Mouse (Mus musculus): ENCODE measurements around the gene Phrf1. TPM values are rescaled to one million over a fixed set of nuclear protein-coding genes. Genes with fewer than 3 reads are reported as not detected.

The Phrf1 gene
- polyA plus RNA-seq, 2 experiments: 14.1 to 25.7 TPM

- Histone ChIP-seq H3K27me3 (ENCODE audit: control insufficient read depth, insufficient read depth, low read length) (no peaks in the 10 kb centered on the region), H3K4me1 (replicated peaks; ENCODE audit: control insufficient read depth in 2 of 2, insufficient read depth in 2 of 2, low read length in 1 of 2) (peaks cover 22 to 27% of the 10 kb centered on the region in 2 experiments), H3K36me3 (replicated peaks; ENCODE audit: control insufficient read depth, insufficient read depth, low read depth) (peaks cover 26% of the 10 kb centered on the region), H3K4me2 (ENCODE audit: low read depth) (peak overlapping the region; percentile 78), H3K4me3 (ENCODE audit: insufficient read depth in 1 of 2, low read depth in 2 of 2, low read length in 2 of 2) (peak overlapping the region; percentile 67 to 88; a peak in 3 of 4 replicates), H3K9ac (replicated peaks) (peak overlapping the region; percentile 84; the same call in 1 of the 2 replicates), H3K27ac (no peak overlapping the region), H3K9me3 (ENCODE audit: control insufficient read depth, low read length) (no peaks in the 10 kb centered on the region)
- ATAC-seq (ENCODE audit: insufficient read depth) (no peak), DNase-seq (ENCODE audit: low read depth in 3 of 3, low spot score in 3 of 3) (no peak)
- TF ChIP-seq CTCF (IDR thresholded peaks at IDR 0.05; ENCODE audit: low read depth) (no peak), EP300 (IDR thresholded peaks at IDR 0.05; ENCODE audit: low read depth) (no peak)
- 87% methylated on average over 24 of the region's 24 CpGs for WGBS (ENCODE audit: insufficient replicate concordance)
These were observed 36.5 kb upstream of the Phrf1 start for GRCm38 (mm10) chr7:141191796-141192685.

- TF ChIP-seq EP300 (IDR thresholded peaks at IDR 0.05; ENCODE audit: low read depth) (no peak), CTCF (IDR thresholded peaks at IDR 0.05; ENCODE audit: low read depth) (no peak)
- peak overlapping the region; percentile 78 for H3K4me2 ChIP-seq (ENCODE audit: low read depth)
- H3K4me3 ChIP-seq (ENCODE audit: insufficient read depth in 1 of 2, low read depth in 2 of 2, low read length in 2 of 2): peak overlapping the region; percentile 67 to 88
- peaks cover 29 to 35% of the 10 kb centered on the region in 2 experiments for H3K4me1 ChIP-seq (replicated peaks; ENCODE audit: control insufficient read depth in 2 of 2, insufficient read depth in 2 of 2, low read length in 1 of 2)
- WGBS (ENCODE audit: insufficient replicate concordance): 21% methylated on average over 12 of the region's 12 CpGs
- no peaks in the 10 kb centered on the region for H3K9me3 ChIP-seq (ENCODE audit: control insufficient read depth, low read length)
- ATAC-seq (ENCODE audit: insufficient read depth) (no peak), DNase-seq (ENCODE audit: low read depth in 3 of 3, low spot score in 3 of 3) (no peak)
- H3K36me3 ChIP-seq (replicated peaks; ENCODE audit: control insufficient read depth, insufficient read depth, low read depth): peaks cover 26% of the 10 kb centered on the region
- H3K27ac ChIP-seq: no peak overlapping the region; the same call in 1 of the 2 replicates
- H3K9ac ChIP-seq (replicated peaks): peak overlapping the region; percentile 84
- H3K27me3 ChIP-seq (ENCODE audit: control insufficient read depth, insufficient read depth, low read length): no peaks in the 10 kb centered on the region
These were observed 35.7 kb upstream of the Phrf1 start for GRCm38 (mm10) chr7:141192776-141193347.

GRCm38 (mm10) chr7:141193348-141193856, 35.2 kb upstream of the Phrf1 start:
- no peak for TF ChIP-seq CTCF (IDR thresholded peaks at IDR 0.05; ENCODE audit: low read depth)
- TF ChIP-seq EP300 (IDR thresholded peaks at IDR 0.05; ENCODE audit: low read depth): no peak
- H3K9me3 ChIP-seq (ENCODE audit: control insufficient read depth, low read length): no peaks in the 10 kb centered on the region
- H3K4me2 ChIP-seq (ENCODE audit: low read depth): peak overlapping the region; percentile 78
- H3K9ac ChIP-seq (replicated peaks): peak overlapping the region; percentile 84
- peaks cover 26% of the 10 kb centered on the region for H3K36me3 ChIP-seq (replicated peaks; ENCODE audit: control insufficient read depth, insufficient read depth, low read depth)
- ATAC-seq (ENCODE audit: insufficient read depth): peak; percentile 4; the same call in 1 of the 2 replicates
- no peaks in the 10 kb centered on the region for H3K27me3 ChIP-seq (ENCODE audit: control insufficient read depth, insufficient read depth, low read length)
- peak overlapping the region; percentile 54 for H3K27ac ChIP-seq
- no peak for DNase-seq (ENCODE audit: low read depth in 3 of 3, low spot score in 3 of 3)
- peak overlapping the region; percentile 67 to 88 for H3K4me3 ChIP-seq (ENCODE audit: insufficient read depth in 1 of 2, low read depth in 2 of 2, low read length in 2 of 2)
- 0% methylated on average over 25 of the region's 43 CpGs for WGBS (ENCODE audit: insufficient replicate concordance)
- H3K4me1 ChIP-seq (replicated peaks; ENCODE audit: control insufficient read depth in 2 of 2, insufficient read depth in 2 of 2, low read length in 1 of 2): peaks cover 33 to 40% of the 10 kb centered on the region in 2 experiments

- Histone ChIP-seq H3K4me1 (replicated peaks; ENCODE audit: control insufficient read depth in 2 of 2, insufficient read depth in 2 of 2, low read length in 1 of 2) (peaks cover 38 to 45% of the 10 kb centered on the region in 2 experiments), H3K27me3 (ENCODE audit: control insufficient read depth, insufficient read depth, low read length) (no peaks in the 10 kb centered on the region), H3K4me3 (ENCODE audit: insufficient read depth in 1 of 2, low read depth in 2 of 2, low read length in 2 of 2) (peak within 1 kb of the TSS; percentile 67 to 88), H3K9me3 (ENCODE audit: control insufficient read depth, low read length) (no peaks in the 10 kb centered on the region), H3K4me2 (ENCODE audit: low read depth) (peak within 1 kb of the TSS; percentile 90), H3K36me3 (replicated peaks; ENCODE audit: control insufficient read depth, insufficient read depth, low read depth) (peaks cover 26% of the 10 kb centered on the region), H3K9ac (replicated peaks) (peak within 1 kb of the TSS; percentile 84), H3K27ac (peak within 1 kb of the TSS; percentile 83)
- DNase-seq (ENCODE audit: low read depth in 3 of 3, low spot score in 3 of 3) (peak; percentile 96 to 98 (median 97)), ATAC-seq (ENCODE audit: insufficient read depth) (peak; percentile 88)
- TF ChIP-seq EP300 (IDR thresholded peaks at IDR 0.05; ENCODE audit: low read depth) (no peak), CTCF (IDR thresholded peaks at IDR 0.05; ENCODE audit: low read depth) (no peak; the same call in 1 of the 2 replicates)
- WGBS (ENCODE audit: insufficient replicate concordance): under 1% methylated on average over 34 of the region's 39 CpGs
These were observed 34.6 kb upstream of the Phrf1 start, which contains the start of the genes Hras and Lrrc56 for GRCm38 (mm10) chr7:141193948-141194347. TSS of gene Hras (minus strand) at chr7:141194005. TSS of gene Lrrc56 (plus strand) at chr7:141194157.
